Mouse (Mus musculus) right cerebral cortex, adult 18-20 months (tissue): Measurements from ENCODE around the gene Gm38119.
"Not testable (repeated sequence)": the region's sequence is repeated elsewhere in the genome, so short reads cannot be mapped to it uniquely, and the experiment has no call there.

ENCODE experiments used
- DNase-seq: peaks from one replicate; pipeline ENCODE4 v3.0.0; 2022; ENCODE audit warnings: mixed read lengths

Gene Gm38119

GRCm38 (mm10) chr3:92738996-92739395 lies at the start of gene Gm38119:
Gene Gm38119, minus strand, starts transcription at chr3:92739096.
- no peak for DNase-seq

DNA sequence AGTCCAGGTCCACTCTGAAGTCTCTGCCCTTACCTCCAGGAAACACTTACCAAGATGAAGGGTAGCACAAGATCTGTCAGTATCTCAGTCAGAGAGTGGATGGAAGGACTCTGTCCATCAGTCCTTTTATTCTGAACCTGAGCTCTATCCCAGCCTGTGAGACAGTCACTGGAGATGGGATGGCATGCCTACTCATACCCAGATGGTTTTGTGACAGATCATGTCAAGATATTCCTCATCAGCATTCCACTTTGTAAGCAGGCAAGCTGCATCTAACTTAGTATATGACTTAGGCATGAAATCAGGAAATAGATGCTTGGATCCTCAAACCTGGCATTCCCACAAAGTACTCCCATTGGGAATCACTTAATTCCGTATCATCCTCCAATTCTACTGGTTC lies 39.9 kb upstream of the Gm38119 start, which contains the start of gene Lce1i:
Lce1i (minus strand) TSS at position 101 of the 400 bp plus-strand sequence.
- no peak for DNase-seq

DNA sequence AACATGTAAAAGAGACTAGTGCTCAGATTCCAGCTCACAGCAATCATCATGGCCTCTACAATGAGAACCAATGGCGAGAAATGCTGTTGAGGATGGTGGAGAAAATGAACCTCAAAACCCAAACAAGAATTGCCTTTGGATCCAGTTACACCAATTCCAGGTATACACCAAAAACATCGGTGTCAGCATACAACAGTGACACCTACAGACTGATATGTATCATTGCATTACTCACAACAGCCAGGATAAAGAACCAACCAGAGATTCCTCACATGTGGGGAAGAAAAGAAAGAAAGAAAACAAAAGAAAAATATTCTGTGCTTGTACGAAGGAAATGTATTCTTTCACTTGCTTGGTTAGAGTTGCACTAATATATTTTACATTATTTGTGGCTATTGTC lies 32.7 kb upstream of the Gm38119 start:
- DNase-seq, result no peak

GRCm38 (mm10) chr3:92764965-92765364 lies 26.1 kb upstream of the Gm38119 start, which contains the start of gene Lce1h:
Gene Lce1h, minus strand, starts transcription at chr3:92765065.
- DNase-seq, result no peak

DNA sequence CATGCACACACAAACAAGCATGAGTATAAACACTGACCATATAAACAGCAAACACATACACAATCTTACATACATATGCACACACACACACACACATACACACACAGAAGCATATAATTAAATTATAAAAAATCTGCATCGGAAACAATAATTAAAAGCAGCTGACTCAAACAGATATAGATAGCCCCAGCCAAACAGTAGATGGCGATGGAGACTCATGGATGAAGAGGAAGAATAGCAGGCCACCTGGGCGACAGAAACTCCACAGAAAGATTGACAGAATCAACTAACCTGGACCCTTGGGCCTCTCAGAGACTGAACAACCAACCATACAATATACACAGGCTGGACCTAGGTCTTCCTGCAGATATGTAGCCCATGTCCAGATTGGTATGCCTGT lies 14.3 kb upstream of the Gm38119 start:
- no peak for DNase-seq

- DNase-seq, result no peak
Observed at GRCm38 (mm10) chr3:92752238-92752637, 13.3 kb upstream of the Gm38119 start, which contains the start of gene Lce1g. Gene Lce1g, minus strand, starts transcription at chr3:92752338.

DNA sequence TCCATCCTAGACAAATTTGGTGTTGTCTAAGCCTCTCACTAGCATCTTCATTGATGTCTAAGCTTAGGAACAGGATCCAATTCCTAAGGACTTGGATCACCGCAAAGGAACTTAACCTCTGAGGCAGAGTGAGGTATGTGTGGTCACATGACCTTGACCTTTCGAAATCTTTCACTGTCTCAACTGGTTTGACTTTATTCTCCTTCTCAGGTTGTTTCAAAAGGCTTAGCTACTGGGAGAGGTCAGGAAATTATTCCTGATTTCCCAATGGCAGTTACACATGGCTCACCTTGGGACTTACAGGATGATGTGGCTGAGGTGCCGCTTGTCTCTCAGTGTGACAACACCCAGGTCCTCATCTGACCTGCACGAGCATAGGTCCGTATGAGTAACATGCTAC lies 16.3 kb downstream of the Gm38119 start:
- no peak for DNase-seq

- DNase-seq, result no peak
Observed at GRCm38 (mm10) chr3:92720250-92720649, 18.6 kb downstream of the Gm38119 start, which contains the start of gene Lce1f. Gene Lce1f, minus strand, starts transcription at chr3:92720350.

- DNase-seq, result no peak
Observed at GRCm38 (mm10) chr3:92715122-92715521, 23.8 kb downstream of the Gm38119 start.

DNA sequence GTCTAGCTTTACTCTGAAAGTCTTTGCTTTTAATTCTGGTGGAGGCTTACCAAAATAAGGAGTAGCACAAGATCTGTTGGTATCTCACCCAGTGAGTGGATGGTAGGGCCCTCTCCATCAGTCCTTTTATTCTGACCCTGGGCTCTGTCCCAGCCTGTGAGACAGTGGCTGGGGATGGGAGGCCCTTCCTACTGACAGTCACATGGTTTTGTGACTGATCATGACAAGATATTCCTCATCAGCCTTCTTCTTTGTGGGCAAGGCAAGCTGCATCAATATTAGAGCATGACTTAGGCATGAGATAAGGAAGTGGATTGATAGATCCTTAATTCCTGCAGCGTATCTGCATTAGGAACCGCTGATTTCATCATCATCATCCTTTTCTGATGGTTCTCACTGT lies 29.9 kb downstream of the Gm38119 start, which contains the start of gene Lce1e:
Lce1e (minus strand) TSS at position 101 of the 400 bp plus-strand sequence.
- DNase-seq, result no peak

GRCm38 (mm10) chr3:92694613-92695012 lies 44.3 kb downstream of the Gm38119 start:
- no peak for DNase-seq

DNA sequence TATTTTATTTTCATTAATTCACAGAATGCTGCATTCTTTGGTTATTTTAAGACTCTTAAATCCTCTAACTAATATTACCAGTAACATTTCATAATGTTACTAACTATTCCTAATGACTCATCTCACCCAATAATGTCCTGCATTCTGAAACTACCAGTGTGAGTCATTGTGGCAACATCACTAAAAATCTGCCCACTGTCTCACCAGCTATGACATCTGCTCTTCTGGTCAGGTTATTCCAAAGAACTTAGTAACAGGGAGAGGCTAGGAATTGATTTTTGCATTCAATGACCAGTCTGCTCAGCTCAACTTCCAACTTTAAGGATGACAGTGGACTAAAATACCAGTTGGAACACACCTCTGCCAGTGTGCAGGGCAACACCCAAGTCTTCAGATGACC lies 47.2 kb downstream of the Gm38119 start:
- no peak for DNase-seq

DNA sequence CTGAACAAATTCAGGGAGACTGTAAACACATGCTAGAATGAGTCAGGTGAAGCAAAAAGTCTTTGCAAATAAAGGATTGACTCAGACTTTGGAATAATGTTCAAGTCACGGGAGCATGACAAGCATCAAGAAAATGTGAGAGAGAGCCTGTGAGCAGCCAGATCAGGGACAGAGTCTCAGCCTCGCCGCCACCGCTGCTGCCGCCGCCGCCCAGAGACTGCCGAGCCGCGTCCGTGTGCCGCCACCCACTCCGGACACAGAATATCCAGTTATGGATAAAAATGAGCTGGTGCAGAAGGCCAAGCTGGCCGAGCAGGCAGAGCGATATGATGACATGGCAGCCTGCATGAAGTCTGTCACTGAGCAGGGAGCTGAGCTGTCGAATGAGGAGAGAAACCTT lies 49.7 kb downstream of the Gm38119 start:
- not testable (repeated sequence) for DNase-seq
